Mouse (Mus musculus) testis, adult 2 months (tissue): ENCODE results near the gene Mtcl1. TPM values are rescaled to one million over a fixed set of nuclear protein-coding genes. Genes with fewer than 3 reads are reported as not detected.

Experiments used
- H3K27ac ChIP-seq: fragments of 200-500 bp; 2 replicates; pipeline ENCODE4 v1.5.1; 2012; ENCODE audit warnings: low read depth, low read length; ENCODE audit not compliant: control insufficient read depth, insufficient read depth
- H3K27me3 ChIP-seq: fragments of 200-500 bp; 2 replicates; pipeline ENCODE4 v1.6.1; 2012; ENCODE audit warnings: mild to moderate bottlenecking, low read length, moderate library complexity; ENCODE audit not compliant: control insufficient read depth, insufficient read depth
- H3K36me3 ChIP-seq: fragments of 200-500 bp; 2 replicates; pipeline ENCODE4 v1.6.1; 2012; ENCODE audit warnings: mild to moderate bottlenecking, low read length; ENCODE audit not compliant: control insufficient read depth, insufficient read depth
- H3K4me1 ChIP-seq: fragments of 200-500 bp; 2 replicates; pipeline ENCODE4 v1.6.1; 2012; ENCODE audit warnings: low read length; ENCODE audit not compliant: control insufficient read depth, insufficient read depth
- H3K4me3 ChIP-seq: fragments of 200-500 bp; 2 replicates; pipeline ENCODE4 v1.5.1; 2012; ENCODE audit warnings: low read depth, mild to moderate bottlenecking, low read length, moderate library complexity, mixed read lengths; ENCODE audit not compliant: control insufficient read depth
- CTCF ChIP-seq: fragments of 200-500 bp; IDR thresholded peaks from 2 replicates; pipeline ENCODE4 v1.5.1; 2012; ENCODE audit warnings: low read depth, mild to moderate bottlenecking, inconsistent platforms, low read length, moderate library complexity; ENCODE audit not compliant: control insufficient read depth, insufficient read depth, insufficient replicate concordance
- POLR2A ChIP-seq: fragments of 200-500 bp; IDR thresholded peaks from 2 replicates; pipeline ENCODE4 v1.6.1; 2012; ENCODE audit warnings: low read depth, mild to moderate bottlenecking, inconsistent platforms, low read length, moderate library complexity; ENCODE audit not compliant: control insufficient read depth
- polyA plus RNA-seq: library from polyadenylated mRNA; depleted of rRNA; stranded (reverse); fragments of >200 nt; gene quantifications from 2 replicates; pipeline ENCODE4 v1.2.3, GENCODE M21; 2012

The Mtcl1 gene
- polyA plus RNA-seq, 1 experiment, result 6.8 TPM

DNA sequence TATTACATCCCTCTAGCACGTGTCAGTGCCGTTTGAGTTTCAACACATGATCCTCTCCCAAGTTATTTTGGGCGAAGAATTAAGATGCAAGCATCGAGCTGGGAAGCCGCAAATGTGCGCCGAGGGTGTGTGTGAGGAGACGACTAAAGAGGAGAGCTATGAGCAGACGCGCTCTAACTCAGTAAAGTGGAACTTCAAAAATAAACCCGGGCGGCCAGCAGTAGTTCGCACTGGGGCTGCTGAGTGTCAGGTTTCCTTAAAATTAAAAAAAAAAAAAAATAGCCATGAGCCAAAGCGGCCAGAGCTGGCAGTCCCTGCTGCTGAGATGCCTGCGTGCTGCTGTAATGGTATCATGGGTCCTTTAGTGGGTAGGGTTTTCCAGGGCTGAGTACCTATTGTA, 99.4 kb downstream of the Mtcl1 start:
- Histone ChIP-seq H3K4me3 (no peak overlapping the region), H3K36me3 (no peaks in the 10 kb centered on the region), H3K27me3 (no peaks in the 10 kb centered on the region), H3K27ac (no peak overlapping the region), H3K4me1 (no peaks in the 10 kb centered on the region)
- TF ChIP-seq POLR2A (no peak), CTCF (no peak)

DNA sequence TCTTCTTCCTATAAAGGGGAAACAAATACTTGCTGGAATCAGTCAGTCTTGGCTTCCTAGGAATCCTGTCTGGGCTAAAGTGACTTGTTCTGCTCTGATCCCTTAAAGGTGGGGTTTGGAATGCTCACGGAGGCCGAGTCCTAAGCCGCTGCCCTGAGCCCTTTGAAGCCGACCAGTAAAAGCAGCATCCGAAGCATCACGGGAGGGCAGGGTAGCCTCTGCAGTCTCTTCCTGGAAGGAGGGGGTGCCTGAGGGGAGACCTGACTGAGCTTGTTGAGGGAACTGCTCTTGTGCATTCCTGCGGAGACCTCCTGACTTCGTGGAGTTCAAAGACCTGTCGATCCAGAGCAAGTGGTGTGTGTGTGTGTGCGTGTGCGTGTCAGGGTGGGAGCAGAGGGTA, 103.2 kb downstream of the Mtcl1 start:
- H3K27ac ChIP-seq, result no peak overlapping the region

DNA sequence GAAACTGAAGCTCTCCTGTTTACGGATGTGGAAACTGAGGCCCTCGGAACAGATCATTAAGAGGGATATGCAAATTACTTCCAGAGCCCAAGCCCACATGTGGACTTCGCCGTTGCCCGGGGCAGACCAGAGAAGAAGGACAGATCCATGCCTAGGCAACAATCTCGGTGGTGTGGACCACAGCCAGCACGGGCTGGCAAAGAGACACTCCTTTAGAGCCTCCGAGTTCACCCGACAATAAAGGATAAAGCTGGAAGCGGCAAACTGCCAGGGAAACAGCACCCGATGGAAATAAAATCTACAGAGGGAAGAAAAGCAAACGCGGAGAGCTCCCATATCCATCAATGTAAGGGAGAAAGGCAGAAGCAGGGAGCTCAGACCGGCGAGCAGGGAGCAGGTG, 103.9 kb downstream of the Mtcl1 start:
- no peak overlapping the region for H3K27ac ChIP-seq

More for the DNA sequence above, 103.2 kb downstream of the Mtcl1 start:
- H3K4me3 ChIP-seq, result no peak overlapping the region
- H3K27me3 ChIP-seq, result no peaks in the 10 kb centered on the region
- TF ChIP-seq CTCF (no peak), POLR2A (no peak)
- H3K36me3 ChIP-seq, result no peaks in the 10 kb centered on the region
- H3K4me1 ChIP-seq, result no peaks in the 10 kb centered on the region

DNA sequence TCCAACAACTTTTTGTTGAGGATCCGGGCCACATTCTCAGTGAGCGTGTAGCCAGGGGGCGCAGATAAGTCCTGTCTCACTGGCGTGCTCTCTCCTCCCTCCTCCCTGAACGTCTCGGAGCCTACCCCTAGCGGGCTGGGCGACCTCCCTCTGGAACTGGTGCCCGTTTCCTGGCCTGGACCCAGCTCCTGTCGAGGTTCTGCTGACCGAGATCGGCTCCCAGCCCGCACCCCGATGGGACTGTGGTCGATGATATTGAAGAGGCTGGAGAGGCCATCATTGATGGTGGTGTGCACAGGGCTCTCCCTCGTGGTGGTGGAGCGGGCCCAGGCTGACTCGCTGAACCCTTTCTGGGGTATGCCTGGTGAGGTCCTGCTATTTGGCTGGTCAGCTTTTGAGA, 106.6 kb downstream of the Mtcl1 start:
- no peak overlapping the region for H3K4me3 ChIP-seq
- no peaks in the 10 kb centered on the region for H3K36me3 ChIP-seq

More for the DNA sequence above, 103.9 kb downstream of the Mtcl1 start:
- Histone ChIP-seq H3K36me3 (no peaks in the 10 kb centered on the region), H3K4me1 (peaks cover 1% of the 10 kb centered on the region; the same call in 1 of the 2 replicates), H3K27me3 (no peaks in the 10 kb centered on the region), H3K4me3 (no peak overlapping the region)
- no peak for TF ChIP-seq CTCF
- no peak for TF ChIP-seq POLR2A

DNA sequence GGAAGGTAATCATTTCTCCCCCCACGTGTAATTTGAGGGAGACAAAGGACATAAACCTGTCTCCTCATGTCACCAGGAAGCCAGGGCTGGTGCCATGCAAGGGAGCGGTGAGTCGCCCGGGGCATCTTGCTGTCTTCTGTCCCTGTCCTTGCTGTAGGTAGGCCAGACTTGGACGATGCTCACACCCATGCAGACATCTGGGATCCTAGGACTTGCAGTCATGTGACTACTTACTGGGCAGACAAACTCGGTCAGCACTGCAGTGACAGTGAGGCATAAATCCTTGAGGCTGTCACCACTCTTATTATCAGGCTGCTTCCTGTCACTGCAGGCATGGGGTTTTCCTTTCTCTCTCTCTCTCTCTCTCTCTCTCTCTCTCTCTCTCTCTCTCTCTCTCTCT, 107.9 kb downstream of the Mtcl1 start:
- TF ChIP-seq CTCF, result no peak
- no peak for TF ChIP-seq POLR2A
- H3K27me3 ChIP-seq, result no peaks in the 10 kb centered on the region
- no peak overlapping the region for H3K27ac ChIP-seq
- H3K36me3 ChIP-seq, result no peaks in the 10 kb centered on the region
- H3K4me1 ChIP-seq, result peaks cover 3% of the 10 kb centered on the region; the same call in 1 of the 2 replicates
- H3K4me3 ChIP-seq, result no peak overlapping the region

More for the DNA sequence above, 106.6 kb downstream of the Mtcl1 start:
- TF ChIP-seq POLR2A (no peak), CTCF (no peak)
- Histone ChIP-seq H3K4me1 (peaks cover 3% of the 10 kb centered on the region; the same call in 1 of the 2 replicates), H3K27ac (no peak overlapping the region), H3K27me3 (no peaks in the 10 kb centered on the region)

DNA sequence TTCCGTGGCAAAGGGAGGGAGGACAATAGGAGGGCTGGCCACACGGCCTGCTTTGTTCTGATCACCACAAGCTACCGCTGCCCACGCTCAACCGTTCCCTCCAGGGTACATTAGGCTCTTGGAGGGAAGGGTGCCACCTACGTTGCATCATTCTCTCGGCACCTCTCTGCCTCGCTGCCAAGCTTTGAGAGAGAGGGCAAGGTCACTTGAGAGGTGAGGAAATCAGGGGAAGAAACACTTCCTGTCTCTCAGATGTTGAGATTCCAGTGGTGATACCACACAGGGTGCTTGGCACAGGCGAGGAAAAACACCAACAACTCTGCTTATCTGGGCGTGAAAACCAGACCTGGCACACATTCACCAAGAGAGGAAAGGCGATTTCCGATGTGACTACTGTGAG, 108.8 kb downstream of the Mtcl1 start:
- Histone ChIP-seq H3K4me1 (peaks cover 3% of the 10 kb centered on the region; the same call in 1 of the 2 replicates), H3K27ac (peak overlapping the region; percentile 7), H3K27me3 (no peaks in the 10 kb centered on the region), H3K36me3 (no peaks in the 10 kb centered on the region), H3K4me3 (no peak overlapping the region)
- TF ChIP-seq CTCF, result no peak
- TF ChIP-seq POLR2A, result no peak

DNA sequence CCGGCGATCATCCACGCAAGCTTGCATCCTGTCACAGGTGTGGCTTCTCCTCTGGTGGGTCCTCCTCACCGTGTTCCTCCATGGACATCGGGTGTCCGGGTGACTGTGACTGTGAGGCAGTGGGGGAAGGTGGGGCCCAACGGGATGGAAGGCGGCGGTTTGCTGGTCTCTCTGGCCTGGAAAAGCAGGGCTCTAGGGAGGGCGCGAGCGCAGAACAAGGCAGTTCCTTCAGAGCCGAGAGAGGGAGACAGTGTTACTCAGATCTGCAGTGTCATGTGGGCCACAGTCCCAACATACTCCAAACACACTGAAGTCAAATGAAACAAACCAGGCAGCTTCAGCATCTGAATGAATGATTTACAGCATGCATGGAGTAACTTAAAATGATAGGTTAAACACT, 111.6 kb downstream of the Mtcl1 start:
- Histone ChIP-seq H3K4me1 (peaks cover 3% of the 10 kb centered on the region; the same call in 1 of the 2 replicates), H3K4me3 (no peak overlapping the region), H3K27me3 (no peaks in the 10 kb centered on the region), H3K27ac (peak overlapping the region; percentile 47; the same call in 1 of the 2 replicates), H3K36me3 (no peaks in the 10 kb centered on the region)
- no peak for TF ChIP-seq CTCF
- no peak for TF ChIP-seq POLR2A
